Mouse (Mus musculus) c-Kit-positive CD71-negative TER-119-negative erythroid progenitor cells, embryonic 14.5 days (primary cell): ENCODE results near the gene Cfap20.
"Not testable (repeated sequence)": the region's sequence is repeated elsewhere in the genome, so short reads cannot be mapped to it uniquely, and the experiment has no call there.

Source experiments
- DNase-seq: peaks from one replicate; pipeline ENCODE4 v3.0.0-alpha.2; 2013; ENCODE audit warnings: low read depth

Cfap20 gene

DNA sequence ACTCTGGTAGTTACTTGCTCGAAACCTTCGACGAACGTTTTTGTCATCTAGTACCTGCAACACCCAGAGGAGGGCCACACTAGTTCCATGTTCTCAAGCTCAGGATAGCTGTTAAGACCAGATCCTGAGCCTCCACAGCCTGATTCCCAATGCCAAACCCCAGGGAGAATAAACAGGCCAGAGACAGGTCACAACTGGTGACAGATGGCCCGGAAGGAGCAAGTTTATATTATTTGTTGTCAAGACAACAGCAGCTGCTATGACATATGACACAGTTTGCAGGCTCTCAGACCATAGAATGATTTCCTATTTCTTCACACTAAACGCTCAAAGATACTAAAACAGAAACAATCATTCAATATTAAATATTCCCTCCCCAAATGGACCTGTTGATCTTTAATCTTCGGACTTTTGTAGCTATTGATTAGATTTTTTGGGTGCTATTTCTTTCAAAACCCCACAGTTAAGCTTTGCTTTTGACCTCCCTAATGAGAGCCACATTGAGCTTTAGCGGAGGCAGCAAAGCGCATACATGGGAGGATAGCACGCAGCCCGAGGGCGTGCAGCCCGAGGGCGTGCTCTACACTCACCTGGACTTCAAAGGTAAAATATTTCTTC is 12.4 kb downstream of the Cfap20 start:
- DNase-seq = no peak

DNA sequence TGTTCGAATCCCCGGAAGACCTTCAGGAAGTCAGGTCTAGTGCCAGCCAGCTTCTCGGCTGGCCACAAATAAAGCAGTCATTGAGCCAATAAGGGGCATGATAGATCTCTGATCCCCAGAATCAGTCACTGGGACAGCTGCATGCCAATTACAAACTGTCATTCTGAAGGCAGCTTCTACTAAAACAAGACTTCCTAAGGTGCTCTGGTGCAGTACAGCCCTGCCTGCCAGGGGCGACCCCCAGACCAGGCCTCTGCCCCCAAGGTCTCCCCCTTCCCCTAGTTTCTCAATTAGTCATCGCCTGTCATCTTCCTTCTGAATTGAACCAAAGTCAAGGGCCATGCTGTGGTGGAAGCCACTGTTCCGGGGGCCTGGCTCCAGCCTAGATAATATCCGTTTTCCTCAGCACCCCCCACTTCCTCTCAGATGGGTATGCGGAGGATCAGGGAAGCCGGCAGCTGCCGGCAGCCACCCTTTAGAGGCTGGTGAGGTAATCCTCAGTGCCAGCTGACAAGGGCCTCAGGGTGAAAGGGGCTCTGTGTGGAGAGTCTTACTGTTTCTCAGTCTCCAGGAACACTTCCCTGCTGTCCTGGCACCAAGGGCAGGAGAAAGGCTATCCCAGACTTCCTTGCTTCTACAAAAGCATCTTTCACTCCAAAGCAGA is 23.2 kb downstream of the Cfap20 start:
- no peak for DNase-seq

DNA sequence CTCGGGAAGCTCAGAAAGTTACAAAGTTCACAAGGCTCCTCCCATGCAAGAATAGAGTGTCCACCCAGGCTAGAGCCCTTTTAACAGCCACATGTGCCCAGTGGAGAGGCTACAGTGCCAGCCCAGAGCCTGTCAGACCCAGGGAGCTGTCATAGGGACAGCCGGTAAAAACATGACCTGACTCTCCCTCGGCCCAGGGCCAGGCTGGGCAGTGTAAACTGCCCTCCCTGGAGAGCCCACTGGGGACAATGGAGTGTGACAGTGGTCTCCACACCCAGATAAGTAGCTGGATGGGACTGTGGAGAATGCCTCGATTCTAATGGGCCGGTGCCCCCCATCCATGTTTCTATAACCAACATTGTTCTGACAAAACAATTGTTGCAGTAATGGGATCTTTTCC is 25.2 kb downstream of the Cfap20 start:
- DNase-seq = no peak

DNA sequence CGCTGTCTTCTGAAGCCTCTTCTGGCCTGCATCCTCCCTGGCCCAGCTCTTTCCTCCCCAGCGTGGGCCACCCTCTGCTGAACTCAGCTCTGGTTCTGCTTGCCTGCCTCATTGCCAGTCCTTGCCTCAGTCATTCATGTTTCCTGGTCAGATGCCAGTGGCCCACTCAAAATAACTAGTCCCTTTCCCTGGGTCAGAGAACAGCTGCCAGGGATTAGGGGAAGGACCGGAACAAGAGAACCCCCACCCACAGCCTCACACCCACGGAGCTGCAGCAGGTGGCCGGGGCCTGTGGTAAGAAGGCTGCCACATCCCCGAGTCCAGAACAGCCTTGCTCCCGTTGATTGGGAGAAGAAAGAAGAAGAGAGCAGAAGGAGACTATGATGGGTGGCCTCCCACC is 33.6 kb downstream of the Cfap20 start:
- DNase-seq = no peak

DNA sequence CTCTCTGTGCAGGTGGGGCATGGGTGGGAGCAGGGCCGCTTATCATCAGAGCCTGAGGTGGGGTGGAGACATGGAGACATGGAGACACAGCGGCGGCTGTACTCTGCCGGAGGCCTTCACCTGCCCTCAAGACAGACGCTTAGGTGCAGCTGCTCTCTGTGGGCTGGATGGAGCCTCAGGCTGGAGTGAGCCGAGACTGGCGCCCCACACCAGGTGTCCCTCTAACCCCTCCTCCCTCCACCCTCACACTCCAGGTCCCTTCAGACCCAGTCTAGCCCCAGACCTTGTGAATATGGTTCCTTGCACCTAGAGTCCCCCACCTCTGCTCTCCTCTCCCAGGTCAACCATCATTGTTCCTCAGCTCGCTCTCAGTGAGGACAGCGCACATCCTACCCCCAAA is 35.5 kb downstream of the Cfap20 start:
- DNase-seq = no peak

DNA sequence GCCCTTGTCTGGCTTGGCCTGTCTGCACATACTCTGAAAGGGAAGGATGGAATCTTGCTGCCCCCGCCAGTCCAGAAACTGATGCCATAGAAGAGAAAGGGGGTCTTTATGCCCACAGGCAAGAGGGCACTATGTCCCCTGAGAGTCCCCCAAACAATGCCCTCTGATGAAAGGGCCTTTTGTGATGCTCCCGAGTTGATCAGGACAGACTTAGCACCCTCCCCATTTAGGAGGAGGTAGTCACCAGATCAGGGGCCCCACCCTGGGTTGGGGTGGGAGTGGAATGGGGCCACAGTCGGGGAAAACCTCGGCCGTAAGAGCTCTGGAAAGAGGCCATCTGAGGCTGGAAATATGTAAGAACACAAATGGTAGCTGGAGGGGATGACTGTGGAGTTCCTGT is 37.5 kb downstream of the Cfap20 start:
- DNase-seq = no peak

DNA sequence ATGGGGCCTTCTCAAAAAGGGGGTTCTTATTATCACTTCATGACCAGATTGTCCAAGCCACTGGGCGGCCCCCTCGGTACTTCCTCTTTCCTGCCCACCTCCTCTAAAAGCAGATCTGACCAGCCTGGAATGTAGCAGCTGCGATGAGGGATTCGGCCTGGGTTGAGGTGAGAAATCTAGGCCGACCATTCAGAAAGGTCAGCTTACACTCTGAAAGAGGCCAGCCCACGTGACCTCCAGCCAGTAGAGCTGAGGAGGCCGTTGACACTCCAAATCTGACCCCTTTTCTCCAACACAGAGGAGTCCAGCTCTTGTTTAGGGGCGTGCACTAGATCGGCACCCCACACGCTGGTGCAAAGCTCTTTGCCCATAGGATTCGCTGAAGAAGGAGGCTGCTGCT is 37.9 kb downstream of the Cfap20 start:
- no peak for DNase-seq

DNA sequence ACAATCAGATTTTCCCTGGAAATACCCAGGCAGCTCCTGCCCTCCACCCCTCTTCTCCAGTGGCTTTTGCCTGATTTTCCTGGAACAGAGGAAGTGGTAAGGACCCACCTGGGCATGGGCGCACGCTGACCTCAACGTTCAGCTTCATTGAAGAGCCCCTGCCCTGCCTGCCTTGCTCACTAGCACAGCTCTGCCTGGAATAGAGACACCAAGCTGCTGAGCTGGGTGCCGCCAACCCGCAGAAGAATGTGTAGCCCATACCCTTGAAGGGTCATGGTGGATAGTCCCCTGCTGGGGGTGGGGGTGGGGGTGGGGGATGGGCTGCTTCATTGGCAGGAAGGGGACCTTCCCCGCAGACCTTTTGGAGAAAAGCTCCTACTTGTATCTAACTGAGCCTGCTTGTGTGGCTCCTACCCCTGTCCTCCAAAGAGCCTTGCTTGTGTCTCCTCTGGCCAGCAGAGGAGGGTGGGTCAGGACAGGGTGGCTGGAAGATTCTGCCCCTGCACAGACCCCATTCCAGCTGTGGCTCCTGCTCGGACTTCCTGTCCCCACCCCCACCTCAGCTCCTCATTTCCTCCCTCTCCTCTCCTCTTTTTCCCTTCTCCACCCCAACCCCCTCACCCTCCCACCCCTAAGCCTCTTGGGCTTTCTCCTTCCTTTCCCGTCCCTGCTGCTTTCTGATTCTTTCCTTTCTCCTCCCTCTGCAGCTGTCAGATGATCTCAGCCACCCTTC is 39.3 kb downstream of the Cfap20 start:
- no peak for DNase-seq

DNA sequence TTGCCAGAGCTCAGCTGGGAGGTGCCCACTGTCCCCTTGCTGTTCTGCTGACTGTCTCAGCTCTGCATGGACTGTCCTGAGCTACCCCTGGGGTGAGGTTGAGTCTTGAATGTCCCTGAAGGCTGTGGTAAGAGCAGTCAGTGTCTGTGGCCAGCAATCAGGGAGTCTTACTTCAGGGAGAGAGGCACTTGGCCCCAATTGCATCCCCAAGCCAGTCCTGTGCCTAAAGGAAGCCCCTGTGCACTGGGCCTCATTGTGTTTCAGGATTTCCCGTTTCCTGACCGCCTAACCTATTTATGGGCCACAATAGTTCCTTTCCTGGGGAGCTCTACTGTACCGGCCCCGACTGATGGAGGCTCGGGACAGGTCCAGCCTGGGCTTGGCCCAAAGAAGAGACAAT is 42.1 kb downstream of the Cfap20 start:
- no peak for DNase-seq

DNA sequence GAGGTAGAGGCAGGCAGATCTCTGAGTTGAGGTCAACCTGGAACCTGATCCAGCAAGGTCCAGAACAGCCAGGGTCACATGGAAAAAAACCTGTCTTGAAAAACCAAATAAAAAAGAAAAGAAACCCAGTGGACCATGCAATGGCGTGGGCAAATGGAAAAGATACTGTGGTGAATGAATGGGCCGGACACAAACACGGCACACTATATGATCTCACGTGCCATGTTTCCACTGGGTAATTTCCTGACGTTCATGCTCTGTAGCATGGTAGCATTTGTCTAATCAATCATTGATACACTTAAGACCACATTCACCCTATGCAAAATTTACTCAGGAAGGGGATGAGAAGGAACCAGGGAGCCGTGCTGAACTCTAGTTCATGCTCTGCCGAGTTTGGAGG is 43.6 kb downstream of the Cfap20 start:
- DNase-seq = no peak

DNA sequence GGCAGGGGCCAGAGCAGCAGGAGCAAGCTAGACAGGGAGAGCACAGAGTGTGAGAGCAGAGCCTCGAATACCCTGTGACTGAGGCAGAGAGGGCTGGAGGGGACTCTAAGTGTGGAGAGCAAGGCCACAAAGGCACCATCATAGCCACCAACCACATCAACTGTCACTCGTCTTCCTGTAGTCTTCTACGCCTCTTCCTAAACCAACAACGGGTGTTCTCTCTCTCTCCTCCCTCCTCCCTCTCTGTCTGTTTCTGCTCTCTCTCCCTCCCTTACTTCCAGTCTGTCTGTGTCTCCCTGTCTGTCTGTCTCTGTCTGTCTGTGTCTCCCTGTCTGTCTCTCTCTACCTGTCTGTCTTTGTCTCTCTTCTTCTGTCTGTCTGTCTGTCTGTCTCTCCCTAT is 44.4 kb downstream of the Cfap20 start:
- DNase-seq = no peak

DNA sequence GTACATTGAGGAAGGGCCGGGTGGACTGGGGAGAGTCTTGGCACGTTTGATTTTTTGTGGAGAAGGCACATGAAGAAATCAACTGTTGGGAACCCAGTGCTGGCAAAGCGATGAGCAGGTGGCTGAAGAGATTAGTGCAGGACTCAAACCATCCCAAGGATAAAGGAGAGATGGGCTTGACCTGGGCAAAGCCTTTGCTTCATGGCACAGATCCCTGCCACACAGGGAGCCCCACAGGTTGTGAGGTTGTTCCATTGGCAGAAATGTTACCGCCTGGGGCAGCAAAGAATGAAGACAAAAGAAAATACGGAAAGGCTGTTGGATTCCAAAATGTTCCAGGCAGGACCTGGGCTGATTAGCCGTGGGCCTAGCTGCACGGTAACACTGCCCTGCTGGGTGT is 46.7 kb downstream of the Cfap20 start:
- no peak for DNase-seq

DNA sequence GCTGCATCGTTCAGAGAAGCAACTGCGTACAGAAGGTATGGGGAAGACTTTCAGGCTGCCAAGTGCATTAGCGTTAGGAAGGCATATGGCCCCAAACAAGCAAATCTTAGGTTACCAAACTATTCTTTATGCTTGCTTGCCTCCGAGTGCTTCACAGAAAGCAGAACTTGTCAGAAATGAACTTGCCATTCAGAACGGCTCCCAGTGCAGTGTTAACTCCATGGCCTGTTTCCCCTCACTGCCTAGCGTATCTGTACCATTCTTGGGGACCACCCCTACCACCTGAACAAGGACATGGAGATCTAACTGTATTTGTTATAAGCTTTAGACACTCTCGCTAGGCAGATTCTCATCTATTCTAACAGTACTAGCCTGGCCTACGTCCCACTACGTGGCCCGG is 47.4 kb downstream of the Cfap20 start:
- no peak for DNase-seq

DNA sequence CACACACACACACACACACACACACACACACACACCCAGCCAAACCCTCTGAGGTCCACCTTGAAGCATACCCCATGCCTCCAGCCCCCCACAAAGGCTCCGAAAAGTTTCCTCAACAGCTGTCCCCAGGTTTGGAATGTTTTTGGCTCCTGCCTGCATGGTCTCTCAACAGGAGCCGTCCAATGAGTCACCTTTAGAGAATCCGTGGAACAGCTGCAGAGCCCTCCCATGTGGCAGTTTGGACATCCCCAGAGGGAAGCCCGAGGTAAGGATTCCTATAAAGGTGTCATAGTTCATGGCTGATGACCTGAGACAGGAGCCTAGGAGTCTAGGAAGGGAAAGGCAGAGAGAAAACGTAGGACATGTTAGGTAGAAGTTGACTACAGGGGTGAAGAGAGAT is 48.6 kb downstream of the Cfap20 start:
- no peak for DNase-seq

DNA sequence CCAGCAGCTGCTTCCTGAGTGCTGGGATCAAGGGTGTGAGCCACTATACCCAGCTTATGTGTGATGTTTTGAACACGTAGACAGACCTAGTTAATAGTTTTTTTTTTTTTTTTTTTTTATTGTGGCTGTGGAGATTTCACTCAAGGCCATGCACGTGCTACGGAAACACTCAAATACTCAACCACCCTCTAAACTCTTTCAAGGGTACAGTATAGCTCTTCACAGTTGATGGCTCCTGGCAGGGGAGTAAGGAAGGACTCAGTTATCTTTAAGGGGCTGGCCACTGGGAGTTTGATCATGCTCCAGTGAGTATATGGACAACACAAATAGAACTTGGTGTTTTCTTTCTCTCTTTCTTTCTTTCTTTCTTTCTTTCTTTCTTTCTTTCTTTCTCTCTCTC is 50.2 kb downstream of the Cfap20 start:
- no peak for DNase-seq

DNA sequence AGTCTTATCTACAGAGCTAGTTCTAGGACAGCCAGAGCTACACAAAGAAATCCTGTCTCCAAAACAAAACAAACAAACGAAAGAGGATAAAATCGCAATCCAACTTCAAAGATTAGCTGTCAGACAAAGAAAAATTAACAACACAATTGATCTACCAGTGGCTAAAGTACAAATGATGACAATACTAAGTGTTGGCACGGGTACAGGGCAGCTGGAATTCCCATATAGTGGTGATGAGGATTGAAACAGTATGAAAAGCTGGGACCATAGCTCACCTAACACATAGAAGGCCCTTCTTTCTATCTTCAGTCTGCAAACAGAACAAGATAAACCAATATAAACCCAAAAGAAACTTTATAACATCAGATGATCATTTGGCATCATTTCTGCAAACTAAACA is 53.1 kb downstream of the Cfap20 start:
- DNase-seq = no peak

DNA sequence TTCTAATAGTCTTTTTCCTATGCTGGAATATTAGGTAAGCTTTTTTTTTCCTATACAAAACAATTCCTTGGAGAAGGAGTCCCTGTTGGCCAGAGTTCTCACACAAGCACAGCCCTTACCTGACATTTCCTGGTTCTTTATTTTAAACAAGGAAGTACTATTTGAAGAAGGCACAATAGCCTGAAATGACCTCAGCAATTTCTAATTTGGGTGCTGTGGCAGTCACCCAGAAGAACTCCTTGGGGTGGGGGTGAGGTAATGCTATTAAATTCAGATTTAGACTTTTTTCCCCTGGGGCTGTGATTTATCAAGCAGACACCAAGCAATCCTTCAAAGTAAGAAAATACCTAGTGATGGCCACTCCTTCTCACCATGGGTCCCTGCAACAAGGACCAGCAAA is 53.7 kb downstream of the Cfap20 start:
- no peak for DNase-seq

DNA sequence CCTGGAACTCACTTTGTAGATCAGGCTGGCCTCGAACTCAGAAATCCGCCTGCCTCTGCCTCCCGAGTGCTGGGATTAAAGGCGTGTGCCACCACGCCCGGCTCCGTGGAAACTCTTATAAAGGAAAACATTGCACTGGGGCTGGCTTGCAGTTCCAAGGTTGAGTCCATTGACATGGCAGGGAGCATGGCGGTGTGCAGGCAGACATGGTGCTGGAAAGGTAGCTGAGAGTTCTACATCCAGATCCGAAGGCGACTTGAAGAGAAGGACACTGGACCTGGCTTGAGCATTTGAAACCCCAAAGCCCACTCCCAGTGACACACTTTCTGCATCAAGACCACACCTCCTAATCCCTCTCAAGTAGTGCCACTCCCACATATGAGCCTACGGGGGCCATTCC is 55.7 kb downstream of the Cfap20 start:
- not testable (repeated sequence) for DNase-seq

DNA sequence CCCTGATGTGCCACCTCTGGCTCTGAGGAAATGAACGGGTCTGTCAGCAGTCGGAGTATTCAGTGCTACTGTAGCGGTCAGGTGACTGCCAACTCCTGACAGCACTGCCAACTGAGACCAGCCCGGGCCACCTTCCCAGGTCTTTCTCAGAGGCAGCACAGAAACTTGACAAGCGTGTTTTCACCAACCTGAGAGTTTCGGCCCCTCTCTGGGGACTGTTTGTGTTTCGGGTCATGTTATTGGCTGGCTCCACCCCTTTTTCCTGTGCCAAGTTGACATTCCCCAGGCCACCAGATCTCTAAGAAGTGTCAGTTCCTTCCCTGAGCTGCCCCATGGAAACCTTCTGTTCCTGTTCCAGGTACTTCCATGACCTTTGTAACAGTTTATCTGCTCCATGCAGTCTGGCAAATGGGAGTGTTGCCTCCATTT is 56.8 kb downstream of the Cfap20 start:
- no peak for DNase-seq

DNA sequence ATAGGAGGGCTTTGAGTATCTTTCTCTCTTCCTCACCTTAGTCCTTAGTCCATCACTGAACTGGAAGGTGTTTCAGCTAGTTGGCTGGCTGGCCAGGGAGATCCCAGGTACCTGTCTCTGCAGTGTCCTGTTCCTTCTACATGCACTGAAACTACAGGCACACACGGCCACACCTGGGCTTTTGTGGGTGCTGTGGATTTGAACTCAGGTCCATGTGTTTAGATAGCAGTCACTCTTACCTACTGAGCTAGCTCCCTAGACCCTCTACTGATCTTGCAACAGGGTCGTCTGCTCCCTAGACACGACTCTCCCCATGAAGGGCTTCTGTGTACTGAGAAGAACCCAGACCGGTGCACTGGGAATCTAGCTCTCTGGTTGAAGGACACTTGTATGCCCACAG is 57.6 kb downstream of the Cfap20 start:
- no peak for DNase-seq

DNA sequence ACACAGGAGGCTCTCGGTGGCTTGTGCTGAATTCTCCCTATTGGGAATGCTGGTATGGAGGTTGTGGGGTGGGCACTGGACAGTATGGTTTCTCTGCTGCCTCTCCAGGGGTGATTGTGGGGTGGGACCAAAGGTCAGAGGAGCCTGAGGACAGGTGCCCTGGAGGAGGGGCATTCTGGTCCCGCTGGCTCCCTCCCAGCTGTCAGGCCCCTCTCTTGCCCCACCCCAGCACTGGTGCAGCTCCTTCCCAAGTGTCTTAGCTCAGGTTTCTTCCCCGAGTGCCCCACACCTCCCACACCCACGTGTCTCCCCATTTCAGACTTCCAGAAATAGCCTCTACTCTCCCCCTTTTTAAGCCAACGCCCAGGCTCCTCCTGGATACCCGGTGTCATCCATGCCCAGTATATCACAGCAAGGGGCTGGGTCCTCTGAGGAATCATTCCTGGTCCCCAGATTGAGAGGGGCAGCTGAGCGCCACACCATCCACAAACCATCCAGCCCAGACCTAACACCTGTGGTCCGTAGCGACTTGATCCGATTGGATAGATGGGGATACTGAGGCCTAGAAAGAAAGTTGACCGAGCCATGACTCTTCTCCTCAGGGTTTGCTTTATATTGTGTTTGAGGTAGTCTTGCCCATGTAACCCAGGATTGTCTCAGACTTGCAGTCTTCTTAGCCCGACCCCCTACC is 58.2 kb downstream of the Cfap20 start:
- no peak for DNase-seq

DNA sequence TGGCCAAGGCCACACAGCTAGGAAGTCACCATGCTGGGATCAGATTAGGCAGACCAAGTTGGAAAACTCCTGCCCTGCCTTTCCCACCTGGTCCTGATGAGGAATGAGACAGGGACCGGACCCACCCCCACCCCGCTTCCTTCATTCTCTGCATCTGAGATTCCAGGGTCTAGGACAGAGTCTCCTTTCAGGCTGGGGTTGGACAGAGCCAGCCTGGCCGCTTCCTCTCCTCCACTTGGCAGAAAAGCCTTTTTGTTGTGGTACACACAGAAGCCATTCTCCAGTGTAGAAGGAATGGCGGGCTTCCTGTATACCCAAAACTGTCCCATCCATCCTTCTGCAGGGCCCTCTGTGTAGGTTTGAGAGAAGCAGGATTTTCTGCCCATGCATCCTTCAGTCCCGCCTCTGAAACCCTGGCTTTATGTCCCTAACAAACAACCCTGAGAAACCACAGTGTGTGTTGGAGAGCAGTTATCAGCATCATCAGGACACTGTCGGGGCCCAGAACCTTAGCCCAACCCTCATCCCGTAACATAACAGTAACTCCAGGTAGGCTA is 59.2 kb downstream of the Cfap20 start:
- DNase-seq = no peak

DNA sequence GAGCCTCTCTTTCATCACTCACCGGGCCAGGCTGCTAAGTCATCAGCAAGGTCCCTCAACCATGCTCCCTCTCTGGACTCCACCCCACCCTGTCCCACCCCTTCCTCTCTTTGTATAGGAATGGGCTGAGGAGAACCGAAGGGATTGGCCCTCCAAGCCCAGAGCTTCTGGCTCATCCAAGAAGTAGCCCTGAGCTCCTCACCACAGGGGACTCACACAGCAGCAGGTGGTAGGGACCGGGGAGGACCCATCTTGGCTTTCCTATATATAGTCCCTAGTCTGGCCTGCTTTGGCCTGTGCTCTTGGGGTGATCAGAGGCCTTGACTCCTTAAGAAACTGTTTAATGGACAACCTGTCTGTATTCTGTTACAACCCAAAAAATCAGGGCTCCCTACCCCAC is 60.2 kb downstream of the Cfap20 start:
- no peak for DNase-seq
